Mouse (Mus musculus): ENCODE measurements at regions not wholly inside any gene's neighbourhood (a gene's known extent, or its start where the extent isn't known, plus 50 kb on each side); places are given as distances from the start of the nearest gene placed in this dataset.

- no peaks in the 10 kb centered on the region for H3K4me1 ChIP-seq (ENCODE audit: control insufficient read depth, insufficient read depth, low read length)
- no peak overlapping the region for H3K4me2 ChIP-seq (ENCODE audit: low read depth, low read length)
- H3K9me3 ChIP-seq (replicated peaks; ENCODE audit: control insufficient read depth, low read length): no peaks in the 10 kb centered on the region
- no peaks in the 10 kb centered on the region for H3K36me3 ChIP-seq (replicated peaks; ENCODE audit: control insufficient read depth, insufficient read depth, low read depth, low read length)
- ATAC-seq (replicated peaks; ENCODE audit: insufficient number of reproducible peaks, low FRiP score, low TSS enrichment, low read depth) (no peak), DNase-seq (ENCODE audit: low spot score) (no peak)
- 90% methylated on average over 2 of the region's 2 CpGs for WGBS
- H3K4me3 ChIP-seq (ENCODE audit: low read depth, low read length): no peak overlapping the region
- H3K27ac ChIP-seq (replicated peaks; ENCODE audit: low read depth, low read length): no peak overlapping the region
- no peaks in the 10 kb centered on the region for H3K27me3 ChIP-seq (ENCODE audit: control insufficient read depth, insufficient read depth, low read length)
- no peak overlapping the region for H3K9ac ChIP-seq (replicated peaks; ENCODE audit: low read length)
Measured at GRCm38 (mm10) chr1:43343410-43343809, 101.0 kb upstream of the Nck2 start.

GRCm38 (mm10) chr1:43344001-43344400 lies 100.4 kb upstream of the Nck2 start:
- Histone ChIP-seq H3K9me3 (replicated peaks; ENCODE audit: control insufficient read depth, low read length) (no peaks in the 10 kb centered on the region), H3K27ac (replicated peaks; ENCODE audit: low read depth, low read length) (no peak overlapping the region), H3K27me3 (ENCODE audit: control insufficient read depth, insufficient read depth, low read length) (no peaks in the 10 kb centered on the region), H3K9ac (replicated peaks; ENCODE audit: low read length) (no peak overlapping the region), H3K4me2 (ENCODE audit: low read depth, low read length) (no peak overlapping the region), H3K36me3 (replicated peaks; ENCODE audit: control insufficient read depth, insufficient read depth, low read depth, low read length) (no peaks in the 10 kb centered on the region), H3K4me1 (ENCODE audit: control insufficient read depth, insufficient read depth, low read length) (no peaks in the 10 kb centered on the region), H3K4me3 (ENCODE audit: low read depth, low read length) (no peak overlapping the region)
- no peak for ATAC-seq (replicated peaks; ENCODE audit: insufficient number of reproducible peaks, low FRiP score, low TSS enrichment, low read depth)
- WGBS: 82% methylated on average over 5 of the region's 5 CpGs
- DNase-seq (ENCODE audit: low spot score): no peak

- 81% methylated on average over 4 of the region's 4 CpGs for WGBS
- H3K4me1 ChIP-seq (ENCODE audit: control insufficient read depth, insufficient read depth, low read length): no peaks in the 10 kb centered on the region
- H3K27ac ChIP-seq (replicated peaks; ENCODE audit: low read depth, low read length): no peak overlapping the region
- no peaks in the 10 kb centered on the region for H3K27me3 ChIP-seq (ENCODE audit: control insufficient read depth, insufficient read depth, low read length)
- no peaks in the 10 kb centered on the region for H3K36me3 ChIP-seq (replicated peaks; ENCODE audit: control insufficient read depth, insufficient read depth, low read depth, low read length)
- no peak overlapping the region for H3K4me2 ChIP-seq (ENCODE audit: low read depth, low read length)
- H3K9ac ChIP-seq (replicated peaks; ENCODE audit: low read length): no peak overlapping the region
- no peak for ATAC-seq (replicated peaks; ENCODE audit: insufficient number of reproducible peaks, low FRiP score, low TSS enrichment, low read depth)
- no peak for DNase-seq (ENCODE audit: low spot score)
- H3K4me3 ChIP-seq (ENCODE audit: low read depth, low read length): no peak overlapping the region
- H3K9me3 ChIP-seq (replicated peaks; ENCODE audit: control insufficient read depth, low read length): no peaks in the 10 kb centered on the region
Measured at GRCm38 (mm10) chr1:43347152-43347551, 97.2 kb upstream of the Nck2 start.

- no peak overlapping the region for H3K27ac ChIP-seq (replicated peaks; ENCODE audit: low read depth, low read length)
- 80% methylated on average over 3 of the region's 3 CpGs for WGBS
- no peak for DNase-seq (ENCODE audit: low spot score)
- no peaks in the 10 kb centered on the region for H3K9me3 ChIP-seq (replicated peaks; ENCODE audit: control insufficient read depth, low read length)
- no peak for ATAC-seq (replicated peaks; ENCODE audit: insufficient number of reproducible peaks, low FRiP score, low TSS enrichment, low read depth)
- H3K27me3 ChIP-seq (ENCODE audit: control insufficient read depth, insufficient read depth, low read length): no peaks in the 10 kb centered on the region
- H3K4me1 ChIP-seq (ENCODE audit: control insufficient read depth, insufficient read depth, low read length): no peaks in the 10 kb centered on the region
- H3K36me3 ChIP-seq (replicated peaks; ENCODE audit: control insufficient read depth, insufficient read depth, low read depth, low read length): no peaks in the 10 kb centered on the region
- no peak overlapping the region for H3K9ac ChIP-seq (replicated peaks; ENCODE audit: low read length)
- no peak overlapping the region for H3K4me3 ChIP-seq (ENCODE audit: low read depth, low read length)
- H3K4me2 ChIP-seq (ENCODE audit: low read depth, low read length): no peak overlapping the region
Measured at GRCm38 (mm10) chr1:43349966-43350365, 94.4 kb upstream of the Nck2 start.

- Histone ChIP-seq H3K27ac (replicated peaks; ENCODE audit: low read depth, low read length) (no peak overlapping the region), H3K9me3 (replicated peaks; ENCODE audit: control insufficient read depth, low read length) (no peaks in the 10 kb centered on the region)
- ATAC-seq (replicated peaks; ENCODE audit: insufficient number of reproducible peaks, low FRiP score, low TSS enrichment, low read depth): 0 out of 2 replicates have a peak, but pooled peaks have one; percentile 80
Measured at GRCm38 (mm10) chr1:43358191-43358590, 86.2 kb upstream of the Nck2 start.

GRCm38 (mm10) chr1:43359662-43360061 lies 84.7 kb upstream of the Nck2 start:
- Histone ChIP-seq H3K36me3 (replicated peaks; ENCODE audit: control insufficient read depth, insufficient read depth, low read depth, low read length) (no peaks in the 10 kb centered on the region), H3K9me3 (replicated peaks; ENCODE audit: control insufficient read depth, low read length) (no peaks in the 10 kb centered on the region), H3K27ac (replicated peaks; ENCODE audit: low read depth, low read length) (no peak overlapping the region), H3K4me2 (ENCODE audit: low read depth, low read length) (no peak overlapping the region), H3K4me1 (ENCODE audit: control insufficient read depth, insufficient read depth, low read length) (peaks cover 6% of the 10 kb centered on the region), H3K9ac (replicated peaks; ENCODE audit: low read length) (no peak overlapping the region), H3K27me3 (ENCODE audit: control insufficient read depth, insufficient read depth, low read length) (no peaks in the 10 kb centered on the region), H3K4me3 (ENCODE audit: low read depth, low read length) (no peak overlapping the region)
- WGBS: 84% methylated on average over 4 of the region's 4 CpGs
- ATAC-seq (replicated peaks; ENCODE audit: insufficient number of reproducible peaks, low FRiP score, low TSS enrichment, low read depth) (no peak), DNase-seq (ENCODE audit: low spot score) (no peak)

More at GRCm38 (mm10) chr1:43358191-43358590, 86.2 kb upstream of the Nck2 start:
- Histone ChIP-seq H3K36me3 (replicated peaks; ENCODE audit: control insufficient read depth, insufficient read depth, low read depth, low read length) (no peaks in the 10 kb centered on the region), H3K27me3 (ENCODE audit: control insufficient read depth, insufficient read depth, low read length) (no peaks in the 10 kb centered on the region), H3K4me2 (ENCODE audit: low read depth, low read length) (no peak overlapping the region), H3K4me3 (ENCODE audit: low read depth, low read length) (no peak overlapping the region), H3K9ac (replicated peaks; ENCODE audit: low read length) (no peak overlapping the region), H3K4me1 (ENCODE audit: control insufficient read depth, insufficient read depth, low read length) (peaks cover 6% of the 10 kb centered on the region)
- peak; percentile 71 for DNase-seq (ENCODE audit: low spot score)
- 26% methylated on average over 6 of the region's 6 CpGs for WGBS

DNA sequence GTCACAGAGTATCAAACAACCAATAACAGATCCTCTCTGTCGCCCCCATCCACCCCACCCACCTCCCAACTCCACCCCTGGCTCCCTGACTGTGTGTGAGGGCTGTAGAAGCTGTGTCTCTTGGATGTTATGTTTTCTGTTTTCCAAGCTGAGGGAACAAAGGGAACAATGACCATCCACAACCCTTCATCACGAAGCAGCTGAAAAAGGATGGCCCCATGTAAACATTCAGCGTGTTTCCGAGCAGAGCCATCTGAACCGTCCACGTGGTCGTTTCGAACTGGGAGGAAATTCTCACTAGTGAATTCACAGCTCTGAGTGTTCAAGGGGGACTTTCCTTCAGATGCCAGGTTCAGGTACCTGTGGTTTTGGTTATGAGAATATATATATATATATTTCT lies 84.1 kb upstream of the Nck2 start:
- Histone ChIP-seq H3K4me3 (ENCODE audit: low read depth, low read length) (no peak overlapping the region), H3K9ac (replicated peaks; ENCODE audit: low read length) (no peak overlapping the region), H3K4me2 (ENCODE audit: low read depth, low read length) (no peak overlapping the region), H3K36me3 (replicated peaks; ENCODE audit: control insufficient read depth, insufficient read depth, low read depth, low read length) (no peaks in the 10 kb centered on the region), H3K4me1 (ENCODE audit: control insufficient read depth, insufficient read depth, low read length) (peaks cover 6% of the 10 kb centered on the region), H3K9me3 (replicated peaks; ENCODE audit: control insufficient read depth, low read length) (no peaks in the 10 kb centered on the region), H3K27ac (replicated peaks; ENCODE audit: low read depth, low read length) (no peak overlapping the region), H3K27me3 (ENCODE audit: control insufficient read depth, insufficient read depth, low read length) (no peaks in the 10 kb centered on the region)
- no peak for DNase-seq (ENCODE audit: low spot score)
- peak; percentile 31; the same call in 1 of the 2 replicates for ATAC-seq (replicated peaks; ENCODE audit: insufficient number of reproducible peaks, low FRiP score, low TSS enrichment, low read depth)
- WGBS: 46% methylated on average over 8 of the region's 8 CpGs

DNA sequence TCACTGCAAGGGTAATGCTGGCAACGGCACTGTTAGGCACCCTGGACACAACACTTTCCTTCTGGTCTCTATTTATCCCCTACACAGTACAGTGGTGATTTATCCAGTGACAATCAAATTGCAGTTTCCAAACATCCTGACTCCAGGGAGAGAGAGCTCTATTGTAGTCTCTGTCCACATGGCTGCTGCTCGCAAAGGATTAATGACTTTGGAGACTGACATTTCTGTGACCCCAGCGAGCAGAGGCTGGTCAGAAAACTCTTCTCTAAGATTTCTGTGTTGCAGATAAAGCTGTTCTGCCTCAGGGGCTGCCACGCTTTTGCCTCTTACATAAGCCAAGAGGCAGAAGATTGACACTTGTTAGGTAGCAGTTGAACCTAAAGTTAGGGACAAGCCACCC lies 83.6 kb upstream of the Nck2 start:
- no peak for DNase-seq (ENCODE audit: low spot score)
- Histone ChIP-seq H3K4me1 (ENCODE audit: control insufficient read depth, insufficient read depth, low read length) (peaks cover 6% of the 10 kb centered on the region), H3K9ac (replicated peaks; ENCODE audit: low read length) (no peak overlapping the region), H3K4me3 (ENCODE audit: low read depth, low read length) (no peak overlapping the region), H3K27me3 (ENCODE audit: control insufficient read depth, insufficient read depth, low read length) (no peaks in the 10 kb centered on the region), H3K9me3 (replicated peaks; ENCODE audit: control insufficient read depth, low read length) (no peaks in the 10 kb centered on the region), H3K27ac (replicated peaks; ENCODE audit: low read depth, low read length) (no peak overlapping the region), H3K36me3 (replicated peaks; ENCODE audit: control insufficient read depth, insufficient read depth, low read depth, low read length) (no peaks in the 10 kb centered on the region), H3K4me2 (ENCODE audit: low read depth, low read length) (no peak overlapping the region)
- WGBS: 10% methylated on average over 4 of the region's 4 CpGs
- peak; percentile 36; the same call in 1 of the 2 replicates for ATAC-seq (replicated peaks; ENCODE audit: insufficient number of reproducible peaks, low FRiP score, low TSS enrichment, low read depth)

All from embryonic facial prominence, embryonic 11.5 days (tissue).